16 mouse cellular contexts compared by ENCODE assay signal in the genomic region with DNA sequence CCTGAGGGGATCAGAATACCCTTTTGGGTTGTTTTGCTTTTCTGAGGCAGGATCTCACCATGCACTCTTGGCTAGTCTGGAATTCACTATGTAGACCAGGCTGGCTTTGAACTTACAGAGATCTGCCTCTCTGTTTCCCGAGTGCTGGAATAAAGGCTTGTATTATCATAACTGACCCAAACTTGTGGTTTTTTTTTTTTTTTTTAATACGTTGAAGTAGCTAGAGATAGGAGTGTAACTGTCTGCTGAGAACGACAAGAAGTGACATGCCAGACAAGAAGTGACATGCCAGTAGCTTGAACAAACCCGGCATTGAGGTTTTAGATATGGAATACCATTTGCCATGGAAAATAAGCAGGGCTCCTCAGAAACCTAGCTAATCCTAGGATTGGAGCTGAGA.
"Had no signal": no experiment of that assay in that cellular context is flagged by ENCODE, and none has a peak within 500 bp of the region (broad histone marks: within the 10 kb centered on the region; RNA-seq: fewer than 3 reads in every experiment).

No protein-coding gene starts in this region.

- H3K9ac ChIP-seq: neural tube, embryonic 13.5 days; neural tube, embryonic 15.5 days; stomach, embryonic 15.5 days had no signal

- H3K9me3 ChIP-seq: neural tube, embryonic 13.5 days; neural tube, embryonic 15.5 days; stomach, embryonic 15.5 days had no signal

- H3K4me2 ChIP-seq: neural tube, embryonic 13.5 days; neural tube, embryonic 15.5 days; stomach, embryonic 15.5 days had no signal

- H3K4me3 ChIP-seq: neural tube, embryonic 13.5 days; neural tube, embryonic 15.5 days; stomach, embryonic 15.5 days had no signal

- H3K27me3 ChIP-seq: neural tube, embryonic 13.5 days; neural tube, embryonic 15.5 days; stomach, embryonic 15.5 days had no signal

- H3K4me1 ChIP-seq: neural tube, embryonic 13.5 days; neural tube, embryonic 15.5 days; stomach, embryonic 15.5 days had no signal

- DNase-seq: retina, postnatal 1 day; right cerebral cortex, adult 18-20 months; right cerebral cortex, postnatal 14 days; right cerebral cortex, postnatal 25 days; right cerebral cortex, postnatal 4 days; spleen, adult 18-20 months; thymus, adult 18-20 months; thymus, adult 2 months; thymus, postnatal 14 days; thymus, postnatal 25 days; thymus, postnatal 36 days; thymus, postnatal 4 days had no signal

- H3K36me3 ChIP-seq: neural tube, embryonic 13.5 days; neural tube, embryonic 15.5 days; stomach, embryonic 15.5 days had no signal

- H3K27ac ChIP-seq: neural tube, embryonic 13.5 days; neural tube, embryonic 15.5 days; stomach, embryonic 15.5 days; stomach, postnatal 0 days had no signal
